Mouse (Mus musculus) natural killer cell, adult 2 months (primary cell): ENCODE data around the gene Pappa.

Experiments
- DNase-seq, 2 experiments: peaks; one replicate each; pipeline ENCODE4 v3.0.0; 2022; ENCODE audit warnings: low spot score in 2 of 2

The Pappa gene

GRCm38 (mm10) chr4:65166288-65166835 is 42.4 kb downstream of the Pappa start:
- no peak for DNase-seq

GRCm38 (mm10) chr4:65174505-65174904 is 50.5 kb downstream of the Pappa start:
- no peak for DNase-seq

- DNase-seq, result no peak
These were observed 54.2 kb downstream of the Pappa start for GRCm38 (mm10) chr4:65178146-65178545.

- DNase-seq, result no peak
These were observed 63.3 kb downstream of the Pappa start for GRCm38 (mm10) chr4:65187236-65187635.

- DNase-seq, result no peak
These were observed 63.7 kb downstream of the Pappa start for GRCm38 (mm10) chr4:65187716-65188115.

GRCm38 (mm10) chr4:65188921-65189485 is 65.0 kb downstream of the Pappa start:
- DNase-seq, result no peak

- no peak for DNase-seq
These were observed 68.8 kb downstream of the Pappa start for GRCm38 (mm10) chr4:65192810-65193209.

GRCm38 (mm10) chr4:65195971-65196370 is 72.0 kb downstream of the Pappa start:
- DNase-seq, result no peak

GRCm38 (mm10) chr4:65203666-65204065 is 79.7 kb downstream of the Pappa start:
- no peak for DNase-seq

GRCm38 (mm10) chr4:65205446-65205845 is 81.5 kb downstream of the Pappa start:
- DNase-seq, result no peak

GRCm38 (mm10) chr4:65209369-65210015 is 85.5 kb downstream of the Pappa start:
- no peak for DNase-seq

- DNase-seq, result no peak
These were observed 92.7 kb downstream of the Pappa start for GRCm38 (mm10) chr4:65216682-65217081.

GRCm38 (mm10) chr4:65217651-65218364 is 93.8 kb downstream of the Pappa start:
- no peak for DNase-seq

GRCm38 (mm10) chr4:65223901-65224300 is 99.9 kb downstream of the Pappa start:
- DNase-seq, result no peak

- no peak for DNase-seq
These were observed 114.6 kb downstream of the Pappa start for GRCm38 (mm10) chr4:65238540-65238998.

- DNase-seq, result no peak
These were observed 118.5 kb downstream of the Pappa start for GRCm38 (mm10) chr4:65242434-65242931.

GRCm38 (mm10) chr4:65243245-65243644 is 119.3 kb downstream of the Pappa start:
- DNase-seq, result no peak

GRCm38 (mm10) chr4:65245015-65245414 is 121.0 kb downstream of the Pappa start:
- DNase-seq, result no peak

- no peak for DNase-seq
These were observed 121.5 kb downstream of the Pappa start for GRCm38 (mm10) chr4:65245440-65245839.

GRCm38 (mm10) chr4:65252193-65252592 is 128.2 kb downstream of the Pappa start:
- no peak for DNase-seq

- DNase-seq, result no peak
These were observed 130.1 kb downstream of the Pappa start for GRCm38 (mm10) chr4:65254073-65254472.

- no peak for DNase-seq
These were observed 143.1 kb downstream of the Pappa start for GRCm38 (mm10) chr4:65267066-65267465.
